Mouse (Mus musculus) E14TG2a.4 (cell line): ENCODE data around the gene Arhgap40.

Experiments used
- CTCF ChIP-seq: conservative IDR thresholded peaks from 2 replicates; pipeline ENCODE4 v1.5.1; 2014; ENCODE audit warnings: low read length
- NANOG ChIP-seq: IDR thresholded peaks from 2 replicates; pipeline ENCODE4 v1.6.1; 2014; ENCODE audit warnings: borderline replicate concordance, low read length, mixed read lengths
- POU5F1 ChIP-seq: IDR thresholded peaks from 2 replicates; pipeline ENCODE4 v1.6.1; 2014; ENCODE audit warnings: low read length, borderline replicate concordance

DNA sequence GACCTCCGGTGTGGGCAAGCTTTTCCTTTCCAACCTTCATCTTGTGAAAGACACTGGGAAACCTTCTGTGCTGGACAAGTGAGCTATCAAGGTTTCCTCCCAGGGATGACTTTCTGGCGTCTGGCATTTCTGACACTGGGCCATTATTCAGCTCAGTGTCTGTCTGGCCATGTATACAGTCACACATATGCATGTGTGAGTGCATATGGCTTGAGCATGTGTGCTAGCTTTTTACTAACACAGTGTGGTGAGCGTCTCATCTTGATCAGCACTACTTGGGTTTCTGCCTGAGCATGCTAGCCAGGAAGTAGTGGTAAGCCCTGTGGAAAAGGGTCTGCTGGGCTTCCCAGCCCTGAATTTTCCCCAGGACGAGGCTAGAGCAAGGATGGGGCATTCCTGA is 28.7 kb downstream of the Arhgap40 start:
- TF ChIP-seq CTCF: no peak
- no peak for TF ChIP-seq POU5F1
- no peak for TF ChIP-seq NANOG
